Mouse (Mus musculus): ENCODE data around the gene Krtap19-5.
A peak's percentile ranks its signal among the peaks of the same experiment; 100 is the strongest.

GRCm38 (mm10) chr16:88851450-88851849 lies 44.8 kb downstream of the Krtap19-5 start:
- 0 out of 2 replicates have a peak, but pooled peaks have one; percentile 3 for TF ChIP-seq CTCF (IDR thresholded peaks at IDR 0.05; ENCODE audit: extremely low read depth, insufficient read depth, insufficient read length, insufficient replicate concordance)
- TF ChIP-seq POLR2A (IDR thresholded peaks at IDR 0.05; ENCODE audit: low read depth, low read length), result no peak

Data from spleen, adult 2 months (tissue).